Mouse (Mus musculus) right cerebral cortex, postnatal 10 days (tissue): ENCODE data around the gene Slc25a47.
A peak's percentile ranks its signal among the peaks of the same experiment; 100 is the strongest.

Experiments
- DNase-seq, 2 experiments: peaks; one replicate each; pipeline ENCODE4 v3.0.0; 2021; ENCODE audit warnings: low spot score in 2 of 2

Gene Slc25a47

DNA sequence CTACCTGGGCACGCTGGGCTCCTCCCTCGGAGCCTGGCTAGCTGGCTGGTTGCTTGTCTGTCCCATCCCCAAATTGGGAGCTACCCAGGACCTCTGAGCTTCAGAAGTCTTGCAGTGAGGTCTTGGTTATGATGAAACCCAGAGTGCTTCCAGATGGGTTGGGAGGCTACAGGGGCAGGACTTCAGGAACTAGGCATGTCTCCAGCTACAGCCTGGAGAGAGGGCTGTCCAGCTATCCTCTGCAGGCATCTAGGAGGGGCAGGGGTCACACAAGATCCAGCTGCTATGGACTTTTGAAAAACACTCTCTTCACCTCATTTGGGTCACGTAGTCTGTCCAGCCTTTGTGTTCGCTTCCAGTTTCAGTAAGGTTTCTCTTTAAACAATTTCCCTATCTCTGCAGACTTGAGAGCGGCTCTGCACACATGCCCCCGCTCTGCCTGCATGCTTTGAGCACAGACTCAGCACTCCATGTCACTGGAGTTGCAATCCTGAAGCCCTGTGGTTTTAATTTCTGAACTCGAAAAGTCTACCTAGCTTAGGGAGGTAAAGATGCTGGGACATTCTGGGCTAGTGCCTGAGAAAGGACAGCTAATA lies 21.8 kb downstream of the Slc25a47 start:
- no peak for DNase-seq

DNA sequence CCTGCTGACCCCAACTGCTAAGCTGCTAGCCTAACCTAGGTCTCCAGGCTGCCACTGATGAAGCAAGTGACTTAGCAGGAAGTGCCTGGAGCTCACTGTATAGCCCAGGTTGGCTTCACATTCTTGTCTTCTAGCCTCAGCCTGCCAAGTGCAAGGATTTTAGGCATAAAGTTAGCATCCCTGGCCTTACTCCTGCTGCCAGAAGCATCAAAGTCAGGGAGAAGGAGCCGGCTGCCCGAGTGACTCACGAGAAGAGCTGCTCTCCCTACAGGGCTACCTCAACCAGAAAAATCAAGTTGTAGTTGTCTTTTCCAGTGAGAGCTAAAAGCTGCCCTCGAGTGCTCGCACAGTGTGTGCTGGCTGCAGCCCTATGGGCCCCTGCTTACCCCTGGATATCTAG lies 22.6 kb downstream of the Slc25a47 start:
- DNase-seq = no peak

DNA sequence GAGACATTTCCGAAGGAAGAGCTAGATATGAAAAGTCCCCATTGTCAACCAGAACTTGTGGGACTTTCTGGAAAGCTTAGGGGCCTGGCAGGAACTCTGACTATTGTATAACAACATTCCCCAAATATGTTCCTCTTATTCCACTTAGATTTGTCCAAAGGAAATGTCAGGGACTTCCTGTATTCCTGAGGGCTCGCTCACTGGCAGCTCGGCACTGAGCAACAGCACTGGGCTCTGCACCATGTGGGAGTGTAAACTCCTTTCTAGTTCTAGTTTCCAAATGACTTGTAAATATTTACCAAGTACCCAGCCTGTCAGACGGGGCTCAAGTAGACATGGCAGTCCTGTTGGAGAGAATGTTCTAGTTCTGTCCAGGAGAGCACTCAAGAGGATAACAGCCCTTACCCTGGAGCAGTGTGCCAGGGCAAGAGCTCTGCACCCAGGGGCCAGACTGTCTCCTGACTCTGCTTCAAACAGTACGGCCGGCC lies 29.2 kb downstream of the Slc25a47 start:
- no peak for DNase-seq

DNA sequence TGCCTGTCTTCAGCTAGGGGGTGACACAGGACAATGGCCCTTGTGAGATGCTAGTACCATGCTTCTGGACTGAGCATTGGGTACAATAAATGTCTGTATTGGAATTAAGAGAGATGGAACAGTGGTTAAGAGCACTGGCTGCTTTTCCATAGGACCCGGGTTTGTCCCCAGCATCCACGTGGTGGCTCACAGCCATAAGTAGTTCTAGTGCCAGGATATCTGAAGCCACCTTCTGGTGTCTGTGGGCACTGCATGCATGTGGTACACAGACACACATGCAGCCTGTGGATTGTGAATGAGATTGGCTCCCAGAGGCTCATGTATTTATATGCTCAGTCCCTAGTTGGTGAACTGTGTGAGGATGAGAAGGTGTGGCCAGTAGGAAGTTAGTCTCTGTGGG lies 33.7 kb downstream of the Slc25a47 start:
- no peak for DNase-seq

DNA sequence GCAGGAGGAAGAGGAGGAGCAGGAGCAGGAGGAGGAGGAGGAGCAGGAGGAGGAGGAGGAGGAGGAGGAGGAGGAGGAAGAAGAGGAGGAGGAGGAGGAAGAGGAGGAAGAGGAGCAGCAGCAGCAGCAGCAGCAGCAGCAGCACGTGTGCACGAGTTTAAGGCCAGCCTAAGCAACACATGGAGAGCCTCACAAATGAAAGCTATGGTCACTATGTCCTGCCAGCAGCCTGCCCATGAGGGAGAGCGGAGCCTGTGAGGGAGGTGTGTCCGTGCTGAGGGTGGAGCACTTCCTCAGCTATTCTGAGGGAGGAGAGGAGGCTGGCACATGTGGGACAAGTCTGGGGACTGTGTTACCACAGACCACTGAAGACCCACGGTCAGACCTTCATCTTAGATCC lies 37.3 kb downstream of the Slc25a47 start:
- DNase-seq = no peak

DNA sequence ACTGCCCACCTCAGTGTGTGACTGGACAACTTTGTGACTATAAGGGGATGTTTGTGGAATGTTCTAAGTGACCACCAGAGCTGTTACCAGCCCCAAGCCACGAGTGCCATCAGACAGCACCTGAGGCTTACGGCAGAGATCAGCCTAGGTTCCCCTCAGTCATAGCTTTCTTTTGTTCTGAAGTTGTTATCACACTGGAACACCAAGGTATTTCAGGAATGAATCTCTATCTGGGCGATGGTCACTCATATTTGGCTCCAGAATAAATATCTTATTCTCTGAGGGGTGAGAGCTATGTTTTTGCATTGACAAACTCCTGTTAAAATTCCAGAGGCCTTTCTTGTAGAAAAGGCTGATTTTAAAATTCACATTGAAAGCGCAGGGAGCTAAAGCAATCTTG lies 43.3 kb downstream of the Slc25a47 start:
- no peak for DNase-seq

DNA sequence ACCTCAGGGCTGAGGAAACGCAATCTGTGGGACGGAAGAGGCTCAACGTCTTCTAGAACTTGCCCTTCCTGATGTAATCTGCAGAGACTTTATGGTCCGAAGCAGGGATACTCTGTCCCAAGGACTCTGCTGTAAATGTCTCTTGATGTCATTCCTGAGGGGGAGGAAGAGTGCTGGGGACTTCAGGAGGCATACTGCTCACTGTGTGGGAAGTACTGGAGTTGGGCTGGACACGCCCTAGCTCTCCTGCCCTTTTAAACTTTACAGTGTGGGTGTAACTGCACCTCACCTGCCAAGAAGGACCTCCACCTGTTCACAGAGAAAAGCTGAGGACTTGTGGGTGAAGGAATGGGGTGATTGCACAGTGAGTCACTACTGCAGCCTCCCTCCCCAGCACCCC lies 44.8 kb downstream of the Slc25a47 start:
- no peak for DNase-seq

DNA sequence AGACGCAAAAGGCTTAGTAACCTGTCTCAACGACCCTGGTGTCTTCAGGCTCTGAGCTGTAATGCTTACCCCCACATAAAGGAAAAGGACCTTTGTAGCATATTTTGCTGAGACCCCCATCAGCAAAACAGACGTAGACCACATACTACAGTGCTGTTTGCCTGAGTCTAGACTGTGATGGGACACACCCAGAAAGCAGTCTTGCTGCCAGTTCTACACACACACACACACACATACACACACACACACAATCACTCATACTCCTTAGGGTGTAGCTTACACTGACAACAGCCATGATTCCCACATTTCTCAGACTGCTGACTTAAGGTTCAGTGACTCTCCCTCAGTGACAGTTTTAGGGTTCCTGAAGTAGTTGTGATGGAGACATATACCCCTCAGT lies 45.3 kb downstream of the Slc25a47 start:
- no peak for DNase-seq

DNA sequence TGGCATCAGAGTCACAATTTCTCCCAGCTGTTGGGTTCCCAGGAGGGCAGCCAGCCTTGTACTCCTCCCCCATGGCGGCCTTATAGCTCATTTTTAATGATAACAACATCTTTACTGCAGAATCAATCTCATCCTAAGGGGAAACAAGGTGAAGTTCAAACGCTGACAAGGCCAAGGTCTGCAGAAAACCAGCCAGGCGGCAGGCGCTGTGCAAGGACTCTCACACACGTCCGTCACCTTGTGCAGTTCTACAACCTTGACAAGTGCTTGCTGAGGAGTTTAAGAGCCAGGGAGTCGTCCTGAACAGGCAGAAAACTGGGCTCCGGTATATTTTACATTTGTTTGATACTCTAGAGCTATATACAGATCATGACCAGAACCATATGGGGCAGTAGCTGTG lies 46.9 kb downstream of the Slc25a47 start:
- DNase-seq = no peak

DNA sequence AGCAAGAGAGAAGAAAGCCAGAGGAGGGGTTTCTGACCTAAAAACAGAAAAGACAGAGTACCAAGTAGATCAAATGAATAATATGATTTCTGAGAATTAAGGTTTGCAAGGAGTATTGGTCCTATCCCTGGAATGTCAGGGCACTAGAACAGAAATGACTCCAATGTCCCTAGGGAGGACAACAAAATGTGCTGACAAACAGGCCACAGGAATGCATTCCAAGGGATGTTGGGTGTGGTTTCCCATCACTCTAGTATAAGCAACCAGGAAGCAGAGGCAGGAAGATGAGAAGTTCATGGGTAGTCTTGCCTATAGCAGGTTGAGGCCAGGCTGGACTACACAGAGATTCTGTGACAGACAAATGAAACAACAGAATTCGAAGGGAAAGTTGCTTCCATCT lies 50.1 kb downstream of the Slc25a47 start:
- DNase-seq = no peak

DNA sequence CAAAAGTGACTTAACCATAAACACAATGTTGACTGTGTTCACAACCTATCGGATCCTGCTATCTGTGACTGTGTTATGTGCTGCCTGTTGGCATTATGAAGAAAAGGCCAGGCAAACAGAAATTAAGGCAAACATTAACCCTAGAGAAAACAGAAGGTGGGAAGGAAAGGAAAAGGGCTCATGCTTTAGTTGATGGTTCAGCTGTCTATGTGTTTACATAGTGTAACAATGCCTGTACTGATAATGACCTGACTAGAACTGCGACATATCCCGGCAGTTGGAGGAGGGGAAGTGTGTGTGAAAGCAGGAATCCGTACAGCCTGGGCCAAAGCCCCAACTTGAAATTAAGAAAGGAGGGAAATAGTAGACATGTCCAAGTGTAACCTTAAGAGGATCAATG lies 51.2 kb downstream of the Slc25a47 start:
- no peak for DNase-seq

DNA sequence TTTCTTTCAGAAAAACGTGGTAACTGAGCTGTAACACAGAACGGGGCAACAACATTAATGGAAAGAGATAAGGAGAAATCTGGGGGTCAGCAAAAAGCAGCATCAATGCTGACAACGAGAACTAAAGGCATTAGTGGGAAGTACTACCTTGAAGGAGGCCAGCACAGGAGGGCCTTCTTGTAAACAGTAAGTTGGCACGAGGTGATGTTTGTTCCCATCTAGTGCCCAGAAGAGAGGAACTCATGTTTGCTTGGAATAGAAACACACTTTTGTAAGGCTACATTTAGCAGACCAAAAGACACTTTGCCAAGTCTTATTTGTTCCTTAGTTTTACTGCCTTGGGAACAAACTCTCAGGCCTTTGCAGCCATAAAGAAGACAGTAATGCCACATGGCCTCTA lies 52.8 kb downstream of the Slc25a47 start:
- DNase-seq = no peak

DNA sequence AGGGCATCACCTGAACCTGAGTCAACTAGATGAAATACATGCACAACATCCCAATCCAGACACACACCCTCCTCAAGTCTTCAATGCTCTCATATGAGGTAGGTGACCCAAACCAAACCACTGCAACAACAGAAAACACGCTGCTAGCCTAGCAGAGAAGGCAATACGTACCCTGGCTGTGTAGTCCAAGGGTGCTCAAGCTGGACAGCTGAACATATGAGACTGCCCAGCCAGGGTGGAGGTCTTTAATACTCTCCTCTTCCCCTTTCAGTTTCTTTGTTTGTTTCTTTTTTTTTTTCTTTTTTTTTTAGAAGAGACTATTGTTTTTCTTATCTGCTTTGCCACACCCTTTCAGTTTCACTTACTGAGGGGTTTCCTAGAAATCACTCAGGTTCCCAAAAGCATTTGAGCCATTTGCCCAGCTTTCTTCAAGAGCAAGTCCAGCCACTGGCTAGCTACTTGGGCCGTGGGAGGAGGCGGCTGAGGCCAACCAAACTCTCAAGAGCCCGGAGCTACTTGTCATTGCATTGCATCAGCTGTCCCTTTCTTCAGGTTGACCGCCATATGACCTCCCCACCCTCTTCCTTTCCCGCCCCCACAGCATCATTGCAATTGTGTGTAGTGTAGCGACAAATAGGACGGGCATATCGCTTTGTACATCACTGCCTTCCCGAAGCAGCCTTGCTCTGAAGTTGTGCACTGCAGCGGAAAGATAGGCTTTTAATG lies 57.3 kb downstream of the Slc25a47 start, which contains the start of gene Wdr25:
TSS of gene Wdr25 (plus strand) at position 643 of the 726 bp plus-strand sequence.
- DNase-seq = no peak

DNA sequence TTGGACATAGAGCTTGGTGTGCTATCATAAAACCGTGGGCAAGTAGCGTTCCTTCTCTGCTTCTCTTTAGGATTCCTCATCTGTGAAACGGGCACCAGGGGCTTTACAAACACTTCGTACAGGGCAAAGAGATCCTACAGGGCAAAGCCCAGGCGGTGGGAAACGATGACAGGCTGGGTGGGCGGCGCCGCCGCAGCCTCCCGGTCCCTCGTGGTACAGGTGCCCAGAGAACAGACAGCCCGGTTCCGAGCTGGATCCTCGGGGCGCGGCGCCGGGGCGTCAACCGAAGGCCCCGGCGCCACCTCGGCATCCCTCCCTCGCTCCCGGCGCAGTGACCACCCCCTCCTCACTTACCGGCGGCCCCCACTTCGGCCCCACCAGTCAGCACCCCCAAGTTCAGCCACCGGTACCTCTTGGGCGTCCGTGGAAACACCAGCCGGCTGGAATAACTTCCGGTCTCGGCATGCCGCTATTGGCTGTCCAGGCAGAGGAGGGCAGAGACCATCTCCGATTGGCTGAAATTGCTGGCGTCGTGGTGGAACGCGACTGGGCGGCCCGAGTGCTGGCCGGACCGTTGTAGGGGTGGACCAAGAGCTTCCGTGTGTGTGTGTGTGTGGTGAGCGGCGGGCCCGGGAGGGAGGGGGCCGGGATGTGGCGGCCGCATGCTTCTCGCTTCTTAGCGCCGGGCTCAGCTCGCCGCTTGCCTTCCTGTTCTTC lies 58.0 kb downstream of the Slc25a47 start, which contains the start of gene Wars:
TSS of gene Wars (minus strand) at position 460 of the 717 bp plus-strand sequence.
- peak; percentile 98 to 99 for DNase-seq

DNA sequence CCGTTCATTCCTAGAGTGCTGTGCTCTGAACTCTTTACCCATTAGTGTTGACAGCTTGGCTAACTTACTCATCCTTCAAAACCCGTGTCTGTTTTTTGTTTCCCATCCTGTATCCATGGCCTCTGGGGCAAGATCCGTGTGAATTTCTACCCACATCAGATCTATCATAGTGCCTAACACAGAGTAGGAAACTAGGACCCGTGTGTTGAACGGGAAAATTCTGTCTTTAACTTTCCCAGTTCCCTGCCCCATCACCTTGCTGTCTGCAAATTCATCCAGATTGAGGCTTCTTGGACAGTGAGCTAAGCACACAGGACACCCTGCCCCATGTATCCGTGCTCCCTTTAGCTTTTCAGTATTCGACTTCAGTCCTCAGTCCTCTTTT lies 58.6 kb downstream of the Slc25a47 start:
- DNase-seq = no peak

DNA sequence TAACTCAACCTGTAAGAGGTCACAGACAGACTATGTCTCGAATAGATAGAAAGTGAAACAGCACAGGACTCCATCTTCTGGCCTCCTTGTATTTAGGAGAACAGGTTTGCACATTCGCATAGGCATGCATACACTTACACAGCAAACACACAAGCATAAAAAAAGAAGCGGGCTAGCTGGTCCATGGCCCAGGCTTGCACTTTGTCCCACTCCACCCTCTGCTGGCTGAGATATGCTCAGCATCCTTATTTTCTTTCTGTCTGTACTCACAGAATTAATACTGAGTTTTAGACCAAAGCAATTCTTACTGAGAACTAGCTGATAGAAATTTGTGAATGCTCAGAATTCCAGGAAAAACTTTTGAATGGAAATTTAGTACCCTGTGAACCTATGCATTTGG lies 60.2 kb downstream of the Slc25a47 start:
- DNase-seq = no peak

DNA sequence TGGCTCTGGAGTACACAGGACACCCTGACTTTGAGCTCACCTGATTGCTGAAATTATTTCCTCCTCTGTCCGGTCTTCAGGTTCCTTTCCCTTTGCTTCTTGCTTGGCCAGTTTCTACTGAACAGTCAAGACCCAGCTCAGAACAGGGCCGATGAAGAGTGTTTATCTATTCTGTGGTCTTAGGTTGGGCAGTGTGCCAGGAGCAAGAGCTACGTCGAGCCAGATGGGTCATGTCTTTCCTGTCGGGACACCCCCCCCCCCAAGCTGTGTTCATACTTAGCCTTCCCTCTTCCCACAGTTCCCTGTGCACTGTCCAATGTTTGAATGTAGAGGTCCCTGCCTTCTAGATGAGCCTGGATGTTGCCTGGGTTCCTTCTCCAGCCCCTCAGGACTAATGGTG lies 65.5 kb downstream of the Slc25a47 start:
- DNase-seq = no peak

DNA sequence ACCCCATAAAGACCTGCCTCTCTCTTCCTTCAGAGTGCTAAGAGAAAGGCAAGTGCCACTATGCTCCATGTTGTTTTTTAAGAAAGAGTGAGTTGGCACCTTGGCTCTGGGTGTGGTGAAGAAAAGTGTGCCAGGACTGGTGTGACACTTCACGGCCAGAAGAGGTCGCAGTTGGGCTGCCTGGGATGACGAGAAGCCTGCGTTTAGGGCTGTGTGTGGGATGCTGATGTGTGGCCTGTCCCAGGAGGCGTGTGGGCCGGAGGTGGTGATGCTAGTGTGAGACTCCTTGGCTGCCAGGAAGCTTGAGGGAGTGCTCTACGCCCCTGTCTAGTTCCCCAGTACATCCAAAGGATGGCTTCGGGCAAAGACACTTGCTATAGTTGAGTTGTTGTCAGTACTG lies 67.1 kb downstream of the Slc25a47 start:
- DNase-seq = peak; percentile 69 to 73

DNA sequence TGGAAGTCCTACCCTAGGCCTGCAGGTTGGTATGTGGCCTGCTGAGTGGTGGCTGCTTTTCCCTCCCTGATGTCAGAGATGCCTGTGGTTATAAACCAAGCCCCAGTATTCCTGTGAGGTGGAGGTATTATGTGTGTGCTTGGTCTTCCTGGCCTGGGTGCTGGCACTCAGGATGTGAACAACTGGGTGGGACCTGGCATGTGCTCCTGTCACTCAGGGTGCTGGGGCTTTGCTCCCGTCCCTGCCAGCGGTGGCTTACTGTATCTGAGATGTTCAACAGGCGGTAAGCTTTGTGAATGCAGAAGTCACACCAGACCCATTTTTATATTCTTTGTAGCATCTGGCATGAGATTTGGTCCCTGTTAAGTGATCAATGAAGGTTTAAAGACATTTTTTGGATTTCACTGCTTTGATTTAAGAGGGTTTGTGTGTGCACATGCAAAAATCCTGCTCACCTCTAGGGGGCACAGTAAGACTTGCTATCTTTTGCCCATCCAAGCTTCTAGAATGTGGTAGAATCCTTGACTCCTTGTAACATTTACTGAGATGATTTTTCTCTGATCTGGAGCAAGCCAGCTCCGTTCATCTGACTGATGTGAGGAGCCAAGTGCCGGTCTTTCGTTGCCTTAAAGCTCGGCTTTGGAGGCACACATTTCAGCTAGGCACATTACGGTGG lies 67.9 kb downstream of the Slc25a47 start:
- DNase-seq = peak; percentile 85 to 87

DNA sequence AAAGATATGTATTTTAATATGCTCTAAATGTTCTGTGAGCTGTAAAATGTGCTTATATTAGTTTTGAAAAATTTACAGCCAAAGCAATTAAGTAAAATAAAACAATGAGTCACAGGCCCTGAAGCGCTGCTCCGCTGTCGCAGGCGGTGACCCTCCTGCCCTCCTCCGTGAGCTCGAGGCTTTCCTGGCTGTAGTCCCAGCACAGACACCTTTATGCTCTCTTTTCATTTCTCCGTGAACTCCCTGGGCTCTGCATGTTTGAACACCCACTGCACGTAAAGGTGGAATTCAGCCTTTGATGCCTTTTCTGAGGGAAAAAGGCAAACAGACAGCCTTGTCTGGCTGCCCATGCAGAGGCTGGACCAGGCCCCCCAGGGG lies 68.4 kb downstream of the Slc25a47 start:
- DNase-seq = no peak

DNA sequence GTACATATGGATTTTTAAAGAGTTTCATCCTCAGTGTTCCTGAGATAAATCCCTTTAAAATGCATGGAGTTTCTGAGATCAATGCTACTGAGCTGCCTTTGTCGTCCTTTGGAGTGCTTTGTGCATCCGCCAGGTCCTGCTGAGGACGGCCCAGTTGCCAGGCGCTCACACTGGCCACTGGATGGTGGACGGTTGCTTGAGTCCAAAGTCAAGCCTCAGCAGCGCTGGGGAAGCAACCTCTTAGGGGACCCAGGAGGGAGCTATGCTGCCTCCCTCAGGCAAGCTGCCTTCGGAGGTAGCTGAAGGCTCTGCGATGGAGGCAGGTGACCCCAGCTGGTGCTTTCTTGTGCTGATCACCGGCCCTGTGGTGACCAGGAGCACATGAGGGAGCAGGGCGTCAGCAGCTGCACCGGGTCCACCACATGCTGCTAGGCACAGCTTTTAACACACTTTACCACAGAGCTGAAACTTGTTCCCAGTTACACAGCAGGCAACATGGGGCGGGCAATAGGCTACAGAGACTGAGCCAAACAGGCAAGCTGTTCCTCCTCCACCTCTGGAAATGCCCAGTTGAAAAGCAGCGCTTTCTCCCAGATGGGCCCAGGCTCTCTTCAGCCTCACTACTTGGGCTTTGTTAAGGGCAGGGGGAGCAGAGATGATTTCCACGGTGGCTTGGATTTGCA lies 69.9 kb downstream of the Slc25a47 start:
- no peak for DNase-seq

DNA sequence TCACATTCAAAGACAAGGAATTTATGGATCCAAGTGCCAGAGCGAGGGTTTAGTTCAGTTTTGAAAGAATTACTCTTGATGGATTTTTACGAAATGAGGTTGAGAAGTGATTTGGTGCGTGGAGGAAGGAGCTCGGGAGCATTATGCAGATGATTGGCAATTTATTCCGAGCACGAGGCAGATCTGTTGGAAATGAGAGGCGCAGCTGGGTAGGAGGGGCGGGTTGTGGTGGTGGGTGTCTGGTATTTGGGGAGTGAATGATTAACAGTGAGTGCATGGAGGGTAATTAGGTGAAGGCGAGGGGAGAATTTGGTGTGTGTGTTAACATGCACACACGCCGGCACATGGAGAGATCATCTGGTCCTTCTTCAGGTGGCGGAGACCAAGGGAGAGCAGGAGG lies 70.6 kb downstream of the Slc25a47 start:
- DNase-seq = no peak
